ENCODE assay signal across 8 mouse cellular contexts in genomic region chr5:31598579-31598978, GRCm38 (mm10). TPM values are rescaled to one million over a fixed set of nuclear protein-coding genes. Genes with fewer than 3 reads are reported as not detected.
DNase-seq lines count a peak whose midpoint lies in the region; ATAC-seq and TF ChIP-seq lines count a peak whose summit lies in the region.

No protein-coding gene starts in this region.

- TF ChIP-seq RAD21 in MEL (IDR thresholded peaks at IDR 0.05; ENCODE audit: low read depth, low read length), result peak; percentile 93

- 75% methylated on average over 4 of the region's 4 CpGs for WGBS in cerebellum, adult 2 months

- 0 out of 2 replicates have a peak, but pooled peaks cover 3% of the 10 kb centered on the region for H3K4me1 ChIP-seq in cerebellum, adult 2 months (ENCODE audit: control insufficient read depth, insufficient read depth, low read length)
- peaks cover 22 to 64% of the 10 kb centered on the region in 2 experiments for H3K4me1 ChIP-seq in MEL (ENCODE audit: control insufficient read depth in 1 of 2, insufficient read depth in 2 of 2, low read length in 2 of 2)

- H3K79me2 ChIP-seq in MEL (ENCODE audit: control insufficient read depth, insufficient read depth, low read length, poor library complexity), result peaks cover 31% of the 10 kb centered on the region

- TF ChIP-seq CTCF in cerebellum, adult 2 months (IDR thresholded peaks at IDR 0.05; ENCODE audit: borderline replicate concordance, insufficient read depth, low read depth, low read length), result 0 out of 2 replicates have a peak, but pooled peaks have one; percentile 22
- TF ChIP-seq CTCF in layer of hippocampus, adult 2 months (conservative IDR thresholded peaks at IDR 0.05), result peak; percentile 59
- peak; percentile 67 to 92 (median 80) for TF ChIP-seq CTCF in MEL (IDR thresholded peaks at IDR 0.05 in 2 of 3, conservative IDR thresholded peaks at IDR 0.05 in 1 of 3; ENCODE audit: control insufficient read depth in 1 of 3, insufficient read depth in 1 of 3, low read depth in 2 of 3, low read length in 3 of 3, poor library complexity in 1 of 3, severe bottlenecking in 1 of 3)

- peak; percentile 17; the same call in 1 of the 2 replicates for ATAC-seq in megakaryocyte, adult 5-6 weeks (ENCODE audit: poor library complexity, severe bottlenecking)
- ATAC-seq in activated CD4-positive, CD25-positive, alpha-beta regulatory T cell, adult 4 months, result no peak

- H3K36me3 ChIP-seq in MEL (ENCODE audit: control insufficient read depth in 1 of 2, insufficient read depth in 2 of 2, low read length in 2 of 2), result peaks cover 3 to 58% of the 10 kb centered on the region in 2 experiments; a peak in 3 of 4 replicates

- no peak; a peak in 1 of 4 replicates for TF ChIP-seq EP300 in MEL (IDR thresholded peaks at IDR 0.05; ENCODE audit: low read depth in 1 of 2, low read length in 2 of 2)

- no peaks in the 10 kb centered on the region for H3K9me3 ChIP-seq in MEL (replicated peaks; ENCODE audit: insufficient read depth, low read length)

- no peak overlapping the region for H3K27ac ChIP-seq in cerebellum, adult 2 months (ENCODE audit: insufficient read depth, low read length)
- H3K27ac ChIP-seq in layer of hippocampus, adult 2 months, result no peak overlapping the region
- H3K27ac ChIP-seq in MEL (ENCODE audit: control insufficient read depth, low read depth, low read length), result peak overlapping the region; percentile 88

- TF ChIP-seq POLR2A in cerebellum, adult 2 months (IDR thresholded peaks at IDR 0.05; ENCODE audit: borderline replicate concordance, insufficient read depth, low read length), result no peak
- TF ChIP-seq POLR2A in MEL (IDR thresholded peaks at IDR 0.05; ENCODE audit: control insufficient read depth in 1 of 2, insufficient read depth in 1 of 2, low read depth in 1 of 2, low read length in 2 of 2, poor library complexity in 1 of 2), result 0 out of 4 replicates have a peak, but pooled peaks of 1 of the 2 experiments have one; percentile 31

- no peaks in the 10 kb centered on the region for H3K27me3 ChIP-seq in cerebellum, adult 2 months (ENCODE audit: control insufficient read depth, insufficient read depth, low read length)
- no peaks in the 10 kb centered on the region for H3K27me3 ChIP-seq in MEL (ENCODE audit: control insufficient read depth in 1 of 2, insufficient read depth in 2 of 2, low read length in 2 of 2)

- H3K4me3 ChIP-seq in cerebellum, adult 2 months (replicated peaks; ENCODE audit: insufficient read depth, low read depth, low read length), result no peak overlapping the region
- no peak overlapping the region for H3K4me3 ChIP-seq in layer of hippocampus, adult 2 months
- H3K4me3 ChIP-seq in MEL (ENCODE audit: control insufficient read depth in 1 of 2, insufficient read depth in 1 of 2, low read depth in 2 of 2, low read length in 2 of 2), result peak overlapping the region in 1 of 2 experiments; percentile 72; a peak in 2 of 4 replicates

- DNase-seq in cerebellum, adult 2 months, result peak in 1 of 2 experiments; percentile 18
- DNase-seq in cerebellum, adult 8-10 months, result no peak
- DNase-seq in layer of hippocampus, adult 2 months (ENCODE audit: low spot score in 2 of 2), result no peak
- DNase-seq in layer of hippocampus, adult 8-10 months (ENCODE audit: low spot score in 2 of 2), result no peak
- peak; percentile 87 for DNase-seq in MEL (ENCODE audit: low read depth, low spot score)
- peak; percentile 56 for DNase-seq in embryo, embryonic 10 days (ENCODE audit: low spot score)

- peak overlapping the region; percentile 81 for H3K9ac ChIP-seq in MEL (ENCODE audit: control insufficient read depth, low read depth, low read length, poor library complexity, severe bottlenecking)

TF ChIP-seq in MEL, 35 proteins besides CTCF, POLR2A, EP300 and RAD21:
- 0 out of 2 replicates have a peak, but pooled peaks have one; percentile 24 for TF ChIP-seq MAZ (IDR thresholded peaks at IDR 0.05; ENCODE audit: low read depth, low read length)
- no peak for TF ChIP-seq NELFE (IDR thresholded peaks at IDR 0.05; ENCODE audit: low read depth, low read length)
- peak; percentile 90 for TF ChIP-seq SMC3 (IDR thresholded peaks at IDR 0.05; ENCODE audit: low read depth, low read length)
- TF ChIP-seq MXI1 (IDR thresholded peaks at IDR 0.05; ENCODE audit: low read depth, low read length), result peak; percentile 60
- TF ChIP-seq ELF1 (IDR thresholded peaks at IDR 0.05; ENCODE audit: low read depth, low read length), result no peak
- TF ChIP-seq HCFC1 (IDR thresholded peaks at IDR 0.05; ENCODE audit: low read depth, low read length), result 0 out of 2 replicates have a peak, but pooled peaks have one; percentile 31
- no peak for TF ChIP-seq ZMIZ1 (IDR thresholded peaks at IDR 0.05; ENCODE audit: low read depth, low read length)
- TF ChIP-seq TBP (IDR thresholded peaks at IDR 0.05; ENCODE audit: low read depth, low read length), result peak; percentile 59; the same call in 1 of the 2 replicates
- TF ChIP-seq SIN3A (IDR thresholded peaks at IDR 0.05; ENCODE audit: low read length), result peak; percentile 74
- 0 out of 2 replicates have a peak, but pooled peaks have one; percentile 43 for TF ChIP-seq ZNF384 (IDR thresholded peaks at IDR 0.05; ENCODE audit: low read depth, low read length)
- no peak for TF ChIP-seq MEF2A (IDR thresholded peaks at IDR 0.05; ENCODE audit: extremely low read depth, insufficient replicate concordance, low read depth, low read length, poor library complexity, severe bottlenecking)
- TF ChIP-seq RCOR1 (IDR thresholded peaks at IDR 0.05; ENCODE audit: low read depth, low read length), result peak; percentile 33; the same call in 1 of the 2 replicates
- no peak for TF ChIP-seq CHD1 (IDR thresholded peaks at IDR 0.05; ENCODE audit: low read depth, low read length)
- TF ChIP-seq ZC3H11A (IDR thresholded peaks at IDR 0.05; ENCODE audit: low read depth, low read length), result peak; percentile 95
TF ChIP-seq in MEL: peak in this region for 9.

RNA-seq across cellular contexts. Expression of gene Mrpl33, which starts 1.8 kb away (rescaled TPM):
- polyA plus RNA-seq in cerebellum, adult 2 months (2012; rRNA removed), result 80.4 and 81.9 TPM in 2 replicates
- 10 to 100 TPM; 82.1 to 99.8 TPM for total RNA-seq in layer of hippocampus, adult 2 months (2021)
- total RNA-seq in layer of hippocampus, adult 8-10 months (2022), result 100 to 1,000 TPM in 1 of 4 experiments, 10 to 100 TPM in 3; 87.4 to 102 (median 95.8) TPM
- 239 and 249 TPM in 2 replicates for total RNA-seq in MEL (2012; rRNA removed)
- 100 to 1,000 TPM in 1 of 2 experiments, not detected in 1; 158 TPM for polyA plus RNA-seq in MEL (2012; ENCODE audit: insufficient read depth in 1 of 2, insufficient read length in 2 of 2, low read depth in 1 of 2, low replicate concordance in 2 of 2, missing spikeins in 1 of 2)
- 754 and 797 TPM in 2 replicates for total RNA-seq in megakaryocyte, adult 5-6 weeks (2015)
- total RNA-seq in megakaryocyte, adult 5-6 weeks (2017), result 428 and 432 TPM in 2 replicates
- polyA plus RNA-seq in activated CD4-positive, CD25-positive, alpha-beta regulatory T cell, adult 4 months (2017; shearing (Covaris generic)), result 100 to 1,000 TPM; 343 to 421 TPM

Comparison
In these comparisons a context has a peak if more than half of its experiments do, and no peak if none do; other contexts are left out.
1. DNase-seq: peak in MEL (single experiment) and embryo, embryonic 10 days (single experiment); none in cerebellum, adult 8-10 months (single experiment), layer of hippocampus, adult 2 months (0 of 2) and layer of hippocampus, adult 8-10 months (0 of 2).
2. CTCF ChIP-seq: peak in every context shown above with its lines; median percentile 80 in MEL; 59 in layer of hippocampus, adult 2 months; 22 in cerebellum, adult 2 months.